Mouse (Mus musculus) cerebellum, adult 8-10 months (tissue): Measurements from ENCODE around the gene Phlpp1.

Source experiments
- DNase-seq: peaks from one replicate; pipeline ENCODE4 v3.0.0; 2022

The Phlpp1 gene

DNA sequence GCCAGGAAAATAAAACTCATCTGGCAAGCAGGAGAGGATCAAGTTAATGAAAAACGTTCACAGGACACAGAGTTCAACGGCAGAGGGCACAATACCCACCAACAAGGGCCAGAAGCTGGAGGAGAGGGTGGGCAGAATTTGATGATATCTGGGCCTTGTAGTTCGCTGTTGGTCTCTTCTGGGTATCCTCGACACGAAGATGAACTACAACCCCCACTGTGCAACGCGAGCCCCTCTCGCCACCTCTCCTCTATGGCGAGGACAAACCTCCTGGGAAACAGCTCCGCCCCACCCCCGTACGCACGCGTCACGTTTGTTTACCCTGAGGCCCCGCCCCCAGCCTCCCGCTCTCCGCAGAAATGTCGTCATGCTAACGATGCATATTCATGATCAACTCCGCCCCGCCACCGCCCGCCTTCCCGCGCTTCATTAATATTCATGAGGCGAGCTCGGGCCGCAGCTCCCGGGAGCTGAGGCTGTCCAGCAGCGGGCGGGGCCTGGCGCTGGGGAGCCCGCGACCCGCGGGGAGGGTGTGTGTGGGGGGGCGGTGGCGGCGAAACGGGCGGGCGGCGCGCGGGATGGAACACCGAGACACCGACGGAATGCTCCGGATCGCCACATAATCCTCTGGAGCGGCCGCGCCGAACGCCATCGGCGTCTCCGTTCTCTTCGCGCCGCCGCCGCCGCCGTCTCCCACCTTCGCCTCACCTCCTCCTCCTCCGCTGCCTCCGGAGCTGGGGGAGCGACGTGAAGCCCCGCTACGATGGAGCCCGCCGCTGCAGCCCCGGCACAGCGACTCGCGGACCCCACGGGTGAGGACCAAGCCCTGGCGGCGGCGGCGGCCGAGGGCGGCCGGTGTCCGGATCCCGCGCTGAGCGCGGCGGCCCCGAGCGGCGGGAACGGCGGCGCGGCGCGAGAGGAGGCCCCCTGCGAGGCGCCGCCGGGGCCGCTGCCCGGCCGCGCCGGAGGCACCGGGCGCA is at the start of gene Phlpp1:
Gene Phlpp1, plus strand, starts transcription at position 512 of the 980 bp plus-strand sequence.
- peak; percentile 100 for DNase-seq

- no peak for DNase-seq
Measured at GRCm38 (mm10) chr1:106126601-106127000, 45.0 kb upstream of the Phlpp1 start.

DNA sequence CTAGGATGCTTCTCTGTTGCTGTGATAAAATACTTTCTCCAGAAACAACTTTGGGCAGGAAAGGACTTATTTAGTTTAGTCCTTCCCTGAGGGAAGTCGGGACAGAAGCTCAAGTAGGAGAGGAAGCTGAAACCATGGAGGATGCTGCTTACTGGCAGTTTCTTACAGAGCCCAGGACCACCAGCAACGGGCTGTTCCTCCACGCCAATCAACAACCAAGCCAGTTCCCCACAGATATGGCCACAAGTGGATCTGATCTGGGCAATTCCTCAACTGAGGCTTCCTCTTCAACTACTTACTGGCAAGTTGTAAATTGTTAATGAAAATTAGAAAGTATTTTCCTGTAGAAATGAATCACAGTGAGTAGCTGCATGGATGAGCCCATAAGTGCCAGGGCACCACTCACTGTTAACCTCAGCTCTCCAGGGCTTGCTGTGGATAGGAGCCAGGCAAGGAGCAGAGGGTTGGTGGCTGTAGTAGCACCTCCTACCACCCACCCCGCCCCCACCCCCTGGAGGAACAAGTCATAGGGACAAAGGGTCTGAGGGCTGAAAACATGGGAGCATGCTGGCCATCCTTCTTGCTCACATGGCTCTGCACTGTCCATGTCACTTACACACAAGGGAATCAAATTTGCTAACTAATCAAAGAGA is 39.7 kb upstream of the Phlpp1 start:
- DNase-seq, result no peak

GRCm38 (mm10) chr1:106132350-106132700 is 39.2 kb upstream of the Phlpp1 start:
- DNase-seq, result no peak

DNA sequence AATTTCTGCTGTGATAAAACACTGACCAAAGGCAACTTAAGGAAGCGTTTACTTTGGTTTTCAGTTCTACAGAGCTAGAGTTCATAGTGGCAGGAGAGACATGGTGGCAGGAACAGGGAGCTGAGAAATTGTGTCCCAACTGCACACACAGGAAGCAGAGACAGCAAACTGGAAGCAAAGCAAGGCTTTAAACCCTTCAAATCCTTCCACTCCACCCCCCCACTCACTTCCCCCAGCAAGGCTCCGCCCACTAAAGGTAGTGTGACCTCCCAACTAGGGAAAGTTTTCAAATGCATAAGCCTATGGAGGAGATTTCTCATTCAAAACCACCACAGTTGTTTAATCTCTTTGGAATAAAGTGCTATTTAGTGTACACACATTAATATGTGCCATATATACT is 32.9 kb upstream of the Phlpp1 start:
- no peak for DNase-seq

GRCm38 (mm10) chr1:106139137-106139536 is 32.4 kb upstream of the Phlpp1 start:
- DNase-seq, result no peak

DNA sequence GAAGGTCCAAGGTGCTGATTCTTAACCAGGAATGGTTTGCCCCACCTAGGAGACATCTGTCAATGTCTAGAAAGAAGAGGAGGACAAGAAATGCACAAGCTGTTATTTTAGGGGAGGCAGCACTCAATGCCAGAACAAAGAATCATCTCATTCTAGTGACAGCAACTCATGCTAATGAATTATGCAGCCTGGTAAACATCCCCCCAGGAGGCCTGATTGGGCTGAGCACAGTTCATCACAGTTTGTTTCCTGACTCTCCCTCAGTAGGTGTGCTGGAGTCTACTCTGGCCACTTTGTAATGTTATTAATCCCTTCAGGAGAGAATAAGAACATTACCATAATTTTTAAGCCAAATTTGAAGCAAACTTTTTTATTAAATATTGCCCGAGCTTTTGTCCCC is 29.5 kb upstream of the Phlpp1 start:
- DNase-seq, result no peak

DNA sequence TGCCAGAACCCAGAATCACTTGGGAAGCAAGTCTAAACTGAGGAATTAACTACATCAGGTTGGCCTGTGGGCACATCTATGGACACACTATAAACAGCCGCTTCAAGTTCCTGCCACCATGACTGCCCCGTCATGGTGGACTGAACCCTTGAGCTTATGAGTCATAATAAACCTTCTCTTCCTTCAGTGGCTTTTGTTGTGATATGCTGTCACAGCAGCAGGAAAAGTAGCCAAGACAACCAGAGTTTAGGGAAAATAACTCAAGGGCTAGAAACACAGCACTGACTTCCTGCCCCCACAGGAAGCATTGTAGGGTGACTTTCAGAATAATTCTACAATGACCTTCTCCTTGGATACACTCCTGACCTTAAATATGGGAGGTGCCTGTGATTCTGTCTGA is 27.0 kb upstream of the Phlpp1 start:
- DNase-seq, result no peak

DNA sequence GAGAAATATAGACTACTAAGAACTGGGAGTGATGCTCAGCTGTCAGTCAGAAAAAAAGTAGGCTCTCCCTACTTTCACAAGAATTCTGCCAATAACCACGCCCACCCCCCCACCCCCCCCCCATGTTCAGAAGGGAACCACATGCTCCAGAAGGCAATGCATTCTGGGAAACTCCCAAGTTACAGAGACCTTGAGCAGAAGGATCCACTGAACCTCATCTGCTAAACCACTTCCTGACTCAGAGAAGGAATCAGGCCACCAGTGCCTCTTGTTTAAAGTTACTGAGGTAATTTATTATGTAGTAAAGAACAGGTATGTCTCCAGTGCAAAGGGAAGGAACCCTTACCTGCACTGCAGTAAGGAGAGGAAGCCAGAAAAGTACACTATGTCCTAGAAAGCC is 26.5 kb upstream of the Phlpp1 start:
- DNase-seq, result no peak

DNA sequence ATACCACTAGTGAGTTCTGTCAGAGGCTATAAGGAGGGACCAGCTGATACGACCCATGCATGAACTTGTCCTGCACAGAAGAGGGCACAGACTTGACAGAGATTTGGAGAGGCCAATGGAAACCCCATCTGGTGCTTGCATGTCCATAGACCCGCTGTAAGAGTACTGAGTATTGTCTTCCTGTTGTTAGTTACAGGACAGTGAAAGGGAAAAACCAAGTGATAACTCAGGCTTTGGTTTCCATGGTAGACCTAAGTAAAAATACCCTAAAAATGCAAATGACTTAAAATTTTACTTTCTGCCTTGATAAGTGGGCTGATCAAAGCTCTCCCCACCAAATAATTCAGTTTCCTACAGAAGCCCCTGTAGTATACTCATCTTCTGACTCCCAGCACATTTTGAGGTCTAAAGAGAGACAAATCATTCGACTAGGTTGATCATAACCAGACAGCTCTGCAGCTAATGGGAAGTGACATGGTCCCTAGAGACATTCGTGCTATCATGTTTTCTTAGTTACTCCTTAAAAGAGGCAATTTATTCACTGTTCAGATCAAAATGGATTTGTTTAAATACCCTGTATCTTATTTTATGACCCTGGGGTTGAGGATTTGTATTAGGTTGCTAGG is 25.9 kb upstream of the Phlpp1 start:
- DNase-seq, result no peak

- no peak for DNase-seq
Measured at GRCm38 (mm10) chr1:106148386-106149380, 22.9 kb upstream of the Phlpp1 start.

DNA sequence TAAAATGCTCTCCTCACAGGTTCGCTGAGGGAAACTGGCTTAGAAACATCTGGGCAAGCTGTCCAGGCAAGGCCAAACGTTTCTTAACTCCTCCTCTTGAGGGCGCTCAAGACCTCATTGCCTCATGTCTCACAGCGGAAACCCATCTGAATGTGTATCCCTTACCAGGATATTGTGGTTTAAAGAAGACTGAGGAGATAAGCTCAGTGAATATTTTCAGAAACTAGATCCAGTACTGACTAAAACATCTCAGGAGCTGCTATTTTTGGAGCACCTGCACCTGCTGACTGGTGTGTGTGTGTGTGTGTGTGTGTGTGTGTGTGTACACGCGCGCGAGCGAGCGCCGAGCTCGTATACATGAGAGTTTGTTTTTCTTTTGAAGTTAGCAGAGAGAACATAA is 19.7 kb upstream of the Phlpp1 start:
- DNase-seq, result no peak

GRCm38 (mm10) chr1:106152742-106153141 is 18.8 kb upstream of the Phlpp1 start:
- no peak for DNase-seq

- no peak for DNase-seq
Measured at GRCm38 (mm10) chr1:106154590-106154989, 17.0 kb upstream of the Phlpp1 start.

GRCm38 (mm10) chr1:106155087-106155567 is 16.4 kb upstream of the Phlpp1 start:
- DNase-seq, result peak; percentile 18

DNA sequence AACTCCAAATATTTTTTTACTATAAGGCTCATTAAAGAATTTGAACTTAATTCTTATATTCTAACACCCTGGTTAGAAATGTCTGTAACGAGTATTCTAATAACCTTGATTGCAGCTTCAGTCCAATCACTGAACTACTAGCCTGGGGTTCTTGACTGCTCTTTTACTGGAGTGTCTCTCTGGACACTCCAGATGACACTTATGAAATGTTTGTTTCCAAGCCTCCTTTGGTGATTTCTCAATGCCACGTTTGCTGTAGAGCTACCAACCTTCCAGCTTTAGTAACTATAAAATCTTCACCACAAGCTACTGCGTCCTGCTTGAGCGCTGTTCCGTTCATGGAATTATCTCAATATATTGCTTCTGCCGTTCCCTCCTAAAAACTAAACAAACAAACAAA is 15.8 kb upstream of the Phlpp1 start:
- no peak for DNase-seq

DNA sequence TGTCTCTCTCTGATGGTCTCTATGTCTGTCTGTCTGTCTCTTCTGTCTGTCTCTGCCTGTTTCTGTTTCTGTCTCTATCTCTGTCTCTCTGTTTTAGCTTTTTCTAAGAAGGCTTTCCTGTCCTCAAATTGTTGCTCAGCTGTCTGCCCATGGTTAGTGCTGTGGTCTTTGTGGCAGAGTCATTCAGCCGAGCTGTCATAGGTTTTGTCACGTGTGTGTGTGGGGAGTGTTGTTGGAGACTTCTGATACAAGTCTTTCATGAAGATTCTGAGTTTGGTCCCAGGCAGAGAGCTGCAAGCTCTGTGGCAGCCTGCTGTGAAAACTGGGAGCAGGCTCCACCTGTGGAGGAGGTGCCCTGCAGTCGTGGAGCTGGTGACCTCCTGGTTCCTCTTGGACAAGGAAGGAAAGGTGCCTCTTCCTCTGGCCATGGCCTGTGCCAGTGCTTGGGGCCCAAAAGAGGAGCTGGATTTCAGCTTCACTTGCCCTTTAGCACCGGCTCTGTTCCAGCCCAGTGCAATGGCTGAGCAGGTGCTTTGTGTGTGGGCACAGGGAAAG is 13.5 kb upstream of the Phlpp1 start:
- DNase-seq, result no peak

DNA sequence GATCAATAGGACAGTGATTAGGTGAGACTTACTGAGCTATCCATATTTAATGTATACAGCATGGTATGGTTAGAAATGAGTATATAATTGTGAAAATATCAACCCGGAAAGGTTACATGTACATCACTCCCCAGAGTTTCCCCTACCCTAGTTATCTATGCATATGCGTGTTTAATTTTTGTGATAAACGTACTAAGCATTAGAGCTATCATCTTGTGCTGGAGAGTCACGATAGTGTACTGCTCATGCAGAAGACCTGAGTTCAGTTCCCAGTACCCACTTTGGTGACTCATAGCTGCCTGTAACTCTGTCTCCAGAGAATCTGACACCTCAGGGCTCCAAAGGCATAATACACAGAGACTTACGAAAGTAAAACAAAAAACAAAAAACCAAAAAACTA is 11.9 kb upstream of the Phlpp1 start:
- DNase-seq, result no peak

- DNase-seq, result no peak
Measured at GRCm38 (mm10) chr1:106160916-106161315, 10.6 kb upstream of the Phlpp1 start.

GRCm38 (mm10) chr1:106162581-106162980 is 9.0 kb upstream of the Phlpp1 start:
- no peak for DNase-seq

GRCm38 (mm10) chr1:106163401-106163800 is 8.2 kb upstream of the Phlpp1 start:
- DNase-seq, result no peak

GRCm38 (mm10) chr1:106164111-106164510 is 7.4 kb upstream of the Phlpp1 start:
- no peak for DNase-seq
